Mouse (Mus musculus) thymus, adult 2 months (tissue): ENCODE data around the gene Sptbn4. TPM values are rescaled to one million over a fixed set of nuclear protein-coding genes. Genes with fewer than 3 reads are reported as not detected.

Experiments used
- DNase-seq: peaks from one replicate; pipeline ENCODE4 v3.0.0; 2021
- H3K27ac ChIP-seq: fragments of 200-500 bp; 2 replicates; pipeline ENCODE4 v1.5.1; 2012; ENCODE audit warnings: low read length, control low read depth; ENCODE audit not compliant: control insufficient read depth, insufficient read depth
- H3K27me3 ChIP-seq: fragments of 200-500 bp; 2 replicates; pipeline ENCODE4 v1.6.1; 2012; ENCODE audit warnings: mild to moderate bottlenecking, low read length, moderate library complexity, mixed read lengths; ENCODE audit not compliant: control insufficient read depth, insufficient read depth
- H3K36me3 ChIP-seq: fragments of 200-500 bp; 2 replicates; pipeline ENCODE4 v1.6.1; 2012; ENCODE audit warnings: mild to moderate bottlenecking, low read length, moderate library complexity; ENCODE audit not compliant: control insufficient read depth, insufficient read depth
- H3K4me1 ChIP-seq: fragments of 200-500 bp; replicated peaks from 2 replicates; pipeline ENCODE4 v1.6.1; 2012; ENCODE audit warnings: low read length; ENCODE audit not compliant: control insufficient read depth, insufficient read depth
- H3K4me3 ChIP-seq: fragments of 200-500 bp; 2 replicates; pipeline ENCODE4 v1.5.1; 2012; ENCODE audit warnings: mild to moderate bottlenecking, low read length, control low read depth, moderate library complexity; ENCODE audit not compliant: control insufficient read depth, insufficient read depth
- CTCF ChIP-seq: fragments of 200-500 bp; IDR thresholded peaks from 2 replicates; pipeline ENCODE4 v1.5.1; 2012; ENCODE audit warnings: mild to moderate bottlenecking, control low read depth, low read length, moderate library complexity, borderline replicate concordance; ENCODE audit not compliant: control insufficient read depth, poor library complexity, insufficient read depth; ENCODE audit errors: extremely low read depth
- POLR2A ChIP-seq: fragments of 200-500 bp; IDR thresholded peaks from 2 replicates; pipeline ENCODE4 v1.6.1; 2012; ENCODE audit warnings: mild to moderate bottlenecking, low read length, control low read depth, moderate library complexity; ENCODE audit not compliant: control insufficient read depth, poor library complexity, insufficient read depth; ENCODE audit errors: extremely low read depth
- WGBS: fragments of 180-500 bp; shearing (Covaris S2); methylation state at CpG from one replicate; pipeline ENCODE4 v1.1.7; 2018; 5-methylcytosine and 5-hydroxymethylcytosine counted together
- polyA plus RNA-seq: library from polyadenylated mRNA; depleted of rRNA; stranded (reverse); fragments of >200 nt; gene quantifications from 2 replicates; pipeline ENCODE4 v1.2.3, GENCODE M21; 2012

The Sptbn4 gene
- polyA plus RNA-seq, 1 experiment = 0.13 TPM

- no peaks in the 10 kb centered on the region for H3K36me3 ChIP-seq
- H3K27me3 ChIP-seq = no peaks in the 10 kb centered on the region
- DNase-seq = no peak
- peaks cover 20% of the 10 kb centered on the region for H3K4me1 ChIP-seq
- H3K4me3 ChIP-seq = peak overlapping the region; percentile 34
- peak overlapping the region; percentile 38; the same call in 1 of the 2 replicates for H3K27ac ChIP-seq
- TF ChIP-seq CTCF (no peak), POLR2A (no peak)
- 41% methylated on average over 4 of the region's 4 CpGs for WGBS
Measured at GRCm38 (mm10) chr7:27490227-27490542, 42.7 kb upstream of the Sptbn4 start.

GRCm38 (mm10) chr7:27489270-27489869 lies 41.9 kb upstream of the Sptbn4 start:
- Histone ChIP-seq H3K27ac (no peak overlapping the region), H3K4me1 (peaks cover 20% of the 10 kb centered on the region)

GRCm38 (mm10) chr7:27487740-27488268 lies 40.3 kb upstream of the Sptbn4 start:
- WGBS = 9% methylated on average over 13 of the region's 13 CpGs
- Histone ChIP-seq H3K4me1 (peaks cover 20% of the 10 kb centered on the region), H3K27ac (peak overlapping the region; percentile 46), H3K36me3 (no peaks in the 10 kb centered on the region), H3K4me3 (peak overlapping the region; percentile 63), H3K27me3 (no peaks in the 10 kb centered on the region)
- no peak for TF ChIP-seq CTCF
- peak; percentile 50 for DNase-seq

More at GRCm38 (mm10) chr7:27489270-27489869, 41.9 kb upstream of the Sptbn4 start:
- Histone ChIP-seq H3K36me3 (no peaks in the 10 kb centered on the region), H3K4me3 (no peak overlapping the region), H3K27me3 (no peaks in the 10 kb centered on the region)
- TF ChIP-seq POLR2A (no peak), CTCF (no peak)
- DNase-seq = no peak
- WGBS = 95% methylated on average over 25 of the region's 25 CpGs

- WGBS = under 1% methylated on average over 80 of the region's 80 CpGs
- Histone ChIP-seq H3K4me1 (peaks cover 20% of the 10 kb centered on the region), H3K4me3 (peak within 1 kb of the TSS; percentile 63), H3K27me3 (no peaks in the 10 kb centered on the region), H3K27ac (peak within 1 kb of the TSS; percentile 78), H3K36me3 (no peaks in the 10 kb centered on the region)
- TF ChIP-seq CTCF = peak; percentile 87; the same call in 1 of the 2 replicates
- TF ChIP-seq POLR2A = peak; percentile 98
- peak; percentile 100 for DNase-seq
Measured at GRCm38 (mm10) chr7:27486770-27487697, 39.5 kb upstream of the Sptbn4 start, which contains the start of gene Sertad1. TSS of gene Sertad1 (plus strand) at chr7:27486910.

- Histone ChIP-seq H3K27ac (peak overlapping the region; percentile 78), H3K36me3 (no peaks in the 10 kb centered on the region), H3K4me3 (peak overlapping the region; percentile 30), H3K27me3 (no peaks in the 10 kb centered on the region), H3K4me1 (peaks cover 21% of the 10 kb centered on the region)
- no peak for DNase-seq
- no peak for TF ChIP-seq CTCF
- TF ChIP-seq POLR2A = no peak
- WGBS = 2% methylated on average over 13 of the region's 13 CpGs
Measured at GRCm38 (mm10) chr7:27486102-27486769, 38.8 kb upstream of the Sptbn4 start.

DNA sequence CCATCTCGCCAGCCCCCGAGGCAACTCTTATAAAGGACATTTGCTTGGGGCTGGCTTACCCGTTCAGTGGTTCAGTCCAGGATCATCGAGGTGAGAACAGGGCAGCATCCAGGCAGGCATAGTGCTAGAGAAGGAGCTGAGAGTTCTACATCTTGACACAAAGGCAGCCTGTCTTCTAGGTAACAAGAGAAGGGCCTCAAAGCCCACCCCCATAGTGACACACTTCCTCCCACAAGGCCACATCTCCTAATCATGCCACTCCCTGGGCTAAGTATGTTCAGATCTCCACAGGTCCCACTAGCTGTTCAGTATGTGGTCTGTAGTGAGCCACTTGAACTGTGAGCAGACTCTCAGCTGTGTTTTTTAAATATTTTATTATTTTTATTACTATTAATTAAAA lies 36.4 kb upstream of the Sptbn4 start:
- WGBS = 94% methylated on average over 4 of the region's 4 CpGs
- no peak for DNase-seq
- peaks cover 10% of the 10 kb centered on the region for H3K4me1 ChIP-seq

More for the DNA sequence above, 36.4 kb upstream of the Sptbn4 start:
- Histone ChIP-seq H3K27ac (no peak overlapping the region), H3K27me3 (no peaks in the 10 kb centered on the region), H3K4me3 (no peak overlapping the region), H3K36me3 (no peaks in the 10 kb centered on the region)
- TF ChIP-seq CTCF = no peak
- no peak for TF ChIP-seq POLR2A
